Mouse (Mus musculus) liver, embryonic 15.5 days (tissue): Measurements from ENCODE around the gene Slco3a1. TPM values are rescaled to one million over a fixed set of nuclear protein-coding genes. Genes with fewer than 3 reads are reported as not detected.

Source experiments
- ATAC-seq: fragments of 200-750 bp; cut with Nextera tagmentation; 2 replicates; pipeline ENCODE4 v1.8.0; 2017; ENCODE audit warnings: moderate number of reproducible peaks, mild to moderate bottlenecking, moderate library complexity; ENCODE audit not compliant: insufficient read depth
- H3K27ac ChIP-seq: fragments of 300-500 bp; sonication (generic); replicated peaks from 2 replicates; pipeline ENCODE4 v1.5.1; 2015; ENCODE audit warnings: mild to moderate bottlenecking, inconsistent platforms
- H3K27me3 ChIP-seq: fragments of 300-500 bp; sonication (generic); 2 replicates; pipeline ENCODE4 v1.6.1; 2015; ENCODE audit warnings: mild to moderate bottlenecking, inconsistent platforms
- H3K36me3 ChIP-seq: fragments of 300-500 bp; sonication (generic); replicated peaks from 2 replicates; pipeline ENCODE4 v1.6.1; 2015; ENCODE audit warnings: moderate library complexity, mild to moderate bottlenecking, inconsistent platforms
- H3K4me1 ChIP-seq: fragments of 300-500 bp; sonication (generic); replicated peaks from 2 replicates; pipeline ENCODE4 v1.6.1; 2015; ENCODE audit warnings: inconsistent platforms
- H3K4me2 ChIP-seq: fragments of 300-500 bp; sonication (generic); 2 replicates; pipeline ENCODE4 v1.6.1; 2015; ENCODE audit warnings: moderate library complexity, mild to moderate bottlenecking, inconsistent platforms
- H3K4me3 ChIP-seq: fragments of 300-500 bp; sonication (generic); replicated peaks from 2 replicates; pipeline ENCODE4 v1.5.1; 2015; ENCODE audit warnings: mild to moderate bottlenecking, inconsistent platforms
- H3K9ac ChIP-seq: fragments of 300-500 bp; sonication (generic); 2 replicates; pipeline ENCODE4 v1.6.1; 2015; ENCODE audit warnings: moderate library complexity, mild to moderate bottlenecking, inconsistent platforms
- H3K9me3 ChIP-seq: fragments of 300-500 bp; sonication (generic); replicated peaks from 2 replicates; pipeline ENCODE4 v1.6.1; 2016; ENCODE audit warnings: inconsistent platforms
- WGBS: fragments of 180-500 bp; shearing (Covaris S2); methylation state at CpG from one replicate; pipeline ENCODE4 v1.1.7; 2015; ENCODE audit warnings: mixed read lengths; ENCODE audit not compliant: insufficient replicate concordance; 5-methylcytosine and 5-hydroxymethylcytosine counted together
- polyA plus RNA-seq: library from polyadenylated mRNA; unstranded; fragments of >200 nt; fragmentation: Nextera tagmentation; extraction: Ambion mirVana; gene quantifications from 2 replicates; pipeline ENCODE4 v1.2.1, GENCODE M21; 2015

Slco3a1 gene
- polyA plus RNA-seq, 1 experiment from 2014 or later: 1.2 TPM

DNA sequence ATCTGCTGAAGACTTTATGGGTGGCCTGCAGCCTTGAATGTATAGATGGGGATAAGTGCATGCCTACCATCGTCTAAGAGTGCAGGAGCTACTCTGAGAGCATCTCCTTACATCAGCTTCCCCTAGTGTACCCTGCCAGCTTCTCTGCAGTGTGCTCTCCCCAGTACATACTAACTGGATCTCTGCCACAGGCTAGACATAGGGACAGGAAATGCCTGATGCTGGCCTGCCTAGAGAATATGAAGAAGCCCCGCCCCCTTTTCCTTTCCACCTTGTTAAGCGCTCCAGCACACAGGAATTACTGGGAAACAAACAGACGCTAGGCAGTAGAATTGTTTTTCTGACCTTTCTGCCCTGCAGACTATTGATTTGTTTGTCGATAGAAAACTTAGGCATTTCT lies 230.9 kb downstream of the Slco3a1 start:
- H3K4me2 ChIP-seq: no peak overlapping the region
- no peak overlapping the region for H3K9ac ChIP-seq
- no peak overlapping the region for H3K27ac ChIP-seq
- no peaks in the 10 kb centered on the region for H3K27me3 ChIP-seq
- 54% methylated on average over 5 of the region's 5 CpGs for WGBS
- no peak for ATAC-seq
- no peaks in the 10 kb centered on the region for H3K36me3 ChIP-seq
- H3K9me3 ChIP-seq: no peaks in the 10 kb centered on the region
- no peaks in the 10 kb centered on the region for H3K4me1 ChIP-seq
- no peak overlapping the region for H3K4me3 ChIP-seq

DNA sequence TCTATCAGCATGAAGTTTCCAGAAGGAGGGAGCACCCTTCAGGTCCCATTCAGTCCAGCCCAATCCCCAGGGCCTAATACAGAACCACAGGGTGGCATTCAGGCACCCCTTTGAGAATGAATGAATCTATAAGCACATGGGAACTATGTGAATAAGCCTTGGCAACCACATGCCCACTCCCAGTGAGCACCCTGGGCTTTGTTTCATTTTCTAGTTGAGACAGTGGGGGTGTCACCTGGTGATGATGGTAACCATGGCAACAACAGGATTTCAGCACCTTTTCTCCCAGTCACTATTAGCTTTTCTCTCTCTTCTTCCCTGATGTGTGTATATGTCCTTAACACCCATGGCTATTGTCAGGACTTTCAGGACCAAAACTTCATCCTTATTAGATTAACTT lies 231.4 kb downstream of the Slco3a1 start:
- no peak for ATAC-seq
- no peaks in the 10 kb centered on the region for H3K27me3 ChIP-seq
- no peak overlapping the region for H3K9ac ChIP-seq
- no peaks in the 10 kb centered on the region for H3K9me3 ChIP-seq
- no peak overlapping the region for H3K27ac ChIP-seq
- H3K4me1 ChIP-seq: no peaks in the 10 kb centered on the region
- no peak overlapping the region for H3K4me3 ChIP-seq
- no peaks in the 10 kb centered on the region for H3K36me3 ChIP-seq
- no peak overlapping the region for H3K4me2 ChIP-seq

DNA sequence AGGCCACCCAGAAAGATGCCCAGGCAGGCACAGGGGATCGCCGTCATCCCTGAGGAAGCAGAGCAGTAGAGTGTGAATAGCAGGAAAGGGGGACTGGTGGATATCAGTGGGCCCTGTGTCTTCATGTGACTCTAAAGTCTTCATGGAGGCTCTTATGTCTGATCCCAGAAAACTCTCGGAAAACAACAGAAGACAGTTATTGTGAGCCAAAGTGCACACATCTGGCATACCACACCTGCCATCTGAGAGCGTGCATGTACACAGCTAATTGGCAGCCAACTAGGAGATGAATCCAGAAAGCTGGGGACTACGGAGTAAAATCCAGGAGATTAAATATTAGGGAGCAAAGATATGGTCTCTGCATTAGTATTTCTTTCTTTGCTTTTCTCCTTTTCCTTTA lies 233.9 kb downstream of the Slco3a1 start:
- Histone ChIP-seq H3K4me2 (no peak overlapping the region), H3K4me1 (no peaks in the 10 kb centered on the region), H3K27me3 (no peaks in the 10 kb centered on the region), H3K4me3 (no peak overlapping the region), H3K9ac (no peak overlapping the region), H3K9me3 (no peaks in the 10 kb centered on the region), H3K27ac (no peak overlapping the region), H3K36me3 (no peaks in the 10 kb centered on the region)
- 67% methylated on average over 5 of the region's 5 CpGs for WGBS
- ATAC-seq: no peak

DNA sequence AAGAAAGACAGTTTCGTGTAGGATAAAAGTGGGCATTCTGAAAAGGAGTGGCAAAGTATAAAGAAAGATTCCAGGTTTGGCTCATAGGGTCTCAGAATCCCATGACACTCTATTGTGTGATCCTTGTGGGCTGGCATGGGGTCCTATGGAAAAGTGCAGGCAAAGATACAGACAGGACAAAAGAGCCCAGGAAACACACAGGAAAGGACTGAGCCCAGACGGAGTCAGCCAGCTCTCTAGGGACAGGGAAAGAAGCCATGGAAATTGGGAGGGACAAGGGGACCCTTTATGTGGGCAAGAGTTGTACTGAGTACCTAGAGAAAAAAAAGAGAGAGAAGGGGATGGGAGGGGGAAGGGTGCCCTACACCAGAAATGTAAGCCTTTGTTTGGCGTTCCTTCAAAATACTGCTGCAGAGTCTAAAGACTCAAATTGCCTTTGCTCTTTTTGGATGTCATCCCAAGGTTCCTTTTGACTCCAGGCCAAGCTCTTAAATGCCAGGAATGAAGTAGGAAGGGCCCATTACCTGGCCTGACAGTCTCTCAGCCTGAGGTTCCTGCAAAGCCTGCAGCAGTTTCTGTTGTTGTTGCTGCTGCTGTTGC lies 238.6 kb downstream of the Slco3a1 start:
- Histone ChIP-seq H3K9me3 (no peaks in the 10 kb centered on the region), H3K27ac (no peak overlapping the region), H3K4me2 (no peak overlapping the region), H3K4me3 (no peak overlapping the region), H3K4me1 (no peaks in the 10 kb centered on the region), H3K36me3 (no peaks in the 10 kb centered on the region), H3K9ac (no peak overlapping the region), H3K27me3 (no peaks in the 10 kb centered on the region)
- no peak for ATAC-seq
- 54% methylated on average over 3 of the region's 3 CpGs for WGBS

DNA sequence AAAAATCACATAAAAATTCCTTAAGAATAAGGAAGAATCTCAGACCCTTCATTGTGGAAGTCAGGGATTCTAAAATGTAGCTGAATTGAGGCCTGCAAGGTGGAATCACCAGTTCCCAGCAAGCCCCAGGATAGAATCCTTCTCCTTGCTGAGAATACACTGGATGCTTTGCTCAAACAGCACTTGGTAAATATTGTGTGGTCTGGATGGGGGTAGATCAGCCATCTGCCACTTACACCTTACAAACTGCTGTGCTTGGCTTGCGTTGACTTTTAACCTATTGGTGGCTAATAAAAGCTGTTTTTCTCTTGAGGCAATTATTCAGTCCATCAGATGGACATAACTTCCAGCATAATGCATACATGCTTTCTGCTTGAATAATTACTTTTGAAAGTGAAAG lies 240.3 kb downstream of the Slco3a1 start:
- Histone ChIP-seq H3K4me1 (no peaks in the 10 kb centered on the region), H3K9ac (no peak overlapping the region), H3K4me3 (no peak overlapping the region), H3K27ac (no peak overlapping the region), H3K4me2 (no peak overlapping the region), H3K9me3 (no peaks in the 10 kb centered on the region), H3K36me3 (no peaks in the 10 kb centered on the region), H3K27me3 (no peaks in the 10 kb centered on the region)
- no peak for ATAC-seq
- WGBS: 75% methylated on average over 1 of the region's 1 CpGs

- ATAC-seq: no peak
- no peak overlapping the region for H3K4me3 ChIP-seq
- WGBS: 64% methylated on average over 6 of the region's 6 CpGs
Measured at GRCm38 (mm10) chr7:74313279-74314105, 241.1 kb downstream of the Slco3a1 start.

DNA sequence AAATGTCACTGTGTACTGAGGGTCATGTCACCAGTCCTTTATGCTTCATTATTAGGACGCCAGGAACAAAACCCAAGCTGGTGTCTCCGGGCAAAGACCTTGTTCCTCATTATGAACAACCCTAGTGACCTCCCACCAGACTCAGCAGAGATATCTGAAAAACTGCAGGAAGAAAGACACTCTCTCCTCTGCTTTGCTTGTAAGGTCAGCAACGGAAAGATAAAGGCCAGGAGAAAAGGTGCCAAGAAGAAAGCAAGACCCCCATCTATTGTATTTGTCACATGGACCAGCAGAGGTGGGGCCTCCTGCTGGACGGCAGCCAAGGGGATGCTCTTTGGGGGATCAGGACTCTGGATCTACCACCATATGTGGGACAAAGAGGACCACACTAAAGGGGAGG lies 243.0 kb downstream of the Slco3a1 start:
- no peaks in the 10 kb centered on the region for H3K9me3 ChIP-seq
- no peaks in the 10 kb centered on the region for H3K36me3 ChIP-seq
- no peaks in the 10 kb centered on the region for H3K4me1 ChIP-seq
- H3K9ac ChIP-seq: no peak overlapping the region
- H3K27me3 ChIP-seq: no peaks in the 10 kb centered on the region
- H3K27ac ChIP-seq: no peak overlapping the region
- ATAC-seq: no peak
- H3K4me2 ChIP-seq: no peak overlapping the region
- no peak overlapping the region for H3K4me3 ChIP-seq
- WGBS: 44% methylated on average over 4 of the region's 4 CpGs

More at GRCm38 (mm10) chr7:74313279-74314105, 241.1 kb downstream of the Slco3a1 start:
- Histone ChIP-seq H3K9me3 (no peaks in the 10 kb centered on the region), H3K27me3 (no peaks in the 10 kb centered on the region), H3K9ac (no peak overlapping the region), H3K4me2 (no peak overlapping the region), H3K4me1 (no peaks in the 10 kb centered on the region), H3K36me3 (no peaks in the 10 kb centered on the region), H3K27ac (no peak overlapping the region)

- ATAC-seq: no peak
- no peaks in the 10 kb centered on the region for H3K9me3 ChIP-seq
- H3K27ac ChIP-seq: no peak overlapping the region
Measured at GRCm38 (mm10) chr7:74303611-74304300, 250.8 kb downstream of the Slco3a1 start.

GRCm38 (mm10) chr7:74303081-74303480 lies 251.5 kb downstream of the Slco3a1 start:
- H3K4me3 ChIP-seq: no peak overlapping the region
- WGBS: 51% methylated on average over 5 of the region's 5 CpGs

More at GRCm38 (mm10) chr7:74303611-74304300, 250.8 kb downstream of the Slco3a1 start:
- no peak overlapping the region for H3K9ac ChIP-seq
- no peaks in the 10 kb centered on the region for H3K4me1 ChIP-seq
- 61% methylated on average over 14 of the region's 14 CpGs for WGBS
- H3K4me3 ChIP-seq: no peak overlapping the region
- H3K4me2 ChIP-seq: no peak overlapping the region
- H3K27me3 ChIP-seq: no peaks in the 10 kb centered on the region
- no peaks in the 10 kb centered on the region for H3K36me3 ChIP-seq

GRCm38 (mm10) chr7:74286531-74286930 lies 268.0 kb downstream of the Slco3a1 start:
- Histone ChIP-seq H3K4me2 (no peak overlapping the region), H3K4me3 (no peak overlapping the region), H3K4me1 (no peaks in the 10 kb centered on the region), H3K9me3 (no peaks in the 10 kb centered on the region), H3K27ac (no peak overlapping the region), H3K9ac (no peak overlapping the region), H3K27me3 (no peaks in the 10 kb centered on the region), H3K36me3 (no peaks in the 10 kb centered on the region)
- ATAC-seq: no peak
- WGBS: 64% methylated on average over 4 of the region's 4 CpGs

More at GRCm38 (mm10) chr7:74303081-74303480, 251.5 kb downstream of the Slco3a1 start:
- Histone ChIP-seq H3K27me3 (no peaks in the 10 kb centered on the region), H3K27ac (no peak overlapping the region), H3K9ac (no peak overlapping the region), H3K9me3 (no peaks in the 10 kb centered on the region), H3K36me3 (no peaks in the 10 kb centered on the region), H3K4me2 (no peak overlapping the region), H3K4me1 (no peaks in the 10 kb centered on the region)
- ATAC-seq: no peak

DNA sequence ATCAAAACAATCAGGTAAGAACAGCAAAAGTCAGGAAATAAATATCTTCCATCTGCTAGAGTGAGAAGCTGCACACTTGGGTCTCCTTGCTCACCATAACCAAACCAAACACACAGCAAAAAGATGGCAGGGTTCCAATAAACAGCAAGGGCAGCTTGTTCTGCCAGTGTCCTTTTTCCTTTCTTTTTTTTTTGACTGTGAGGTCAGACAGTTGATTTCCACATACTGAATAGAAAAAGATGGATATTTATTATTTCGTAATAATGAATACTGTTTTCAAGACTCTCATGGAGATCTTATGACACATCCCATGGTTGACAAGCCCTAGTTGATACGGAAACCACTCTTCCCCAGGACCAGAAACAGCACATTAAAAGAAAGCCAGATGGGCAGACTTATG lies 274.2 kb downstream of the Slco3a1 start:
- Histone ChIP-seq H3K4me1 (no peaks in the 10 kb centered on the region), H3K9ac (no peak overlapping the region), H3K27me3 (no peaks in the 10 kb centered on the region), H3K4me3 (no peak overlapping the region), H3K9me3 (no peaks in the 10 kb centered on the region), H3K4me2 (no peak overlapping the region), H3K36me3 (no peaks in the 10 kb centered on the region), H3K27ac (no peak overlapping the region)
- ATAC-seq: no peak
- 59% methylated on average over 2 of the region's 2 CpGs for WGBS
